Mouse (Mus musculus): ENCODE measurements around the gene Thap3.

The Thap3 gene

GRCm38 (mm10) chr4:152013036-152013813 lies 24.4 kb upstream of the Thap3 start:
- POLR2A ChIA-PET: interaction anchor here in 2 of 4 experiments (1.0 to 6.5 kb wide), 6 partner anchors 8 to 39 kb away, joined by 3 to 79 read pairs (median 4); partner anchors contain the start of gene Zbtb48 (in 2 of the 2)
- CTCF ChIA-PET: interaction anchor here in 1 of 4 experiments (1.2 kb wide), 1 partner anchor 40 kb away, joined by 3 read pairs; no protein-coding TSS in a partner anchor

GRCm38 (mm10) chr4:152012109-152012508 lies 23.3 kb upstream of the Thap3 start:
- ChIA-PET POLR2A (interaction anchor here in 3 of 4 experiments (1.0 to 6.7 kb wide), 9 partner anchors 8 to 31 kb away, joined by 3 to 79 read pairs (median 4); partner anchors contain the start of genes Phf13 (in 2 of the 3) and Zbtb48 (in 2 of the 3)), CTCF (no interaction called here)

GRCm38 (mm10) chr4:152011171-152011760 lies 22.5 kb upstream of the Thap3 start:
- POLR2A ChIA-PET: interaction anchor here in 3 of 4 experiments (0.6 to 7.9 kb wide), 16 partner anchors 9 to 119 kb away, joined by 3 to 79 read pairs (median 5); partner anchors contain the start of genes Phf13 (in 3 of the 3) and Zbtb48 (in 3 of the 3)
- CTCF ChIA-PET: interaction anchor here in 2 of 4 experiments (0.5 to 1.5 kb wide), 4 partner anchors 31 to 125 kb away, joined by 3 to 14 read pairs (median 3); no protein-coding TSS in a partner anchor

- POLR2A ChIA-PET: interaction anchor here in 3 of 4 experiments (0.6 to 7.9 kb wide), 15 partner anchors 10 to 120 kb away, joined by 3 to 79 read pairs (median 7); partner anchors contain the start of genes Zbtb48 (in 3 of the 3) and Phf13 (in 2 of the 3)
- CTCF ChIA-PET: interaction anchor here in 2 of 4 experiments (0.7 to 1.5 kb wide), 3 partner anchors 30 to 38 kb away, joined by 3 read pairs; no protein-coding TSS in a partner anchor
These were observed 21.9 kb upstream of the Thap3 start for GRCm38 (mm10) chr4:152010707-152011134.

- ChIA-PET POLR2A (interaction anchor here (0.6 to 7.9 kb wide), 33 partner anchors 9 to 326 kb away, joined by 3 to 79 read pairs (median 5); partner anchors contain the start of genes Zbtb48 (in 3 of the 4), Nol9 (in 2 of the 4), Phf13 (in 2 of the 4) and Tas1r1 (in 2 of the 4)), CTCF (interaction anchor here in 3 of 4 experiments (0.5 to 2.2 kb wide), 11 partner anchors 9 to 1927 kb away, joined by 3 to 10 read pairs (median 3); partner anchors contain the start of genes Dnajc11 (in 1 of the 3), Nol9 (in 1 of the 3), Tas1r1 (in 1 of the 3) and Zbtb48 (in 1 of the 3))
These were observed 21.4 kb upstream of the Thap3 start for GRCm38 (mm10) chr4:152010091-152010706.

- ChIA-PET POLR2A (interaction anchor here (0.6 to 7.9 kb wide), 68 partner anchors 8 to 468 kb away, joined by 3 to 79 read pairs (median 4); partner anchors contain the start of genes Phf13 (in 3 of the 4), Thap3 (in 3 of the 4), Zbtb48 (in 3 of the 4) and Nol9 (in 2 of the 4)), CTCF (interaction anchor here in 3 of 4 experiments (0.5 to 4.0 kb wide), 24 partner anchors 9 to 1926 kb away, joined by 3 to 17 read pairs (median 3); partner anchors contain the start of genes Nol9 (in 2 of the 3), Phf13 (in 2 of the 3), Tas1r1 (in 2 of the 3) and Camta1 (in 1 of the 3))
These were observed 20.6 kb upstream of the Thap3 start for GRCm38 (mm10) chr4:152009076-152010051.

- CTCF ChIA-PET: interaction anchor here (0.6 to 4.0 kb wide), 21 partner anchors 9 to 147 kb away, joined by 3 to 17 read pairs (median 4); partner anchors contain the start of genes Nol9 (in 2 of the 4), Phf13 (in 2 of the 4), Tas1r1 (in 2 of the 4) and Camta1 (in 1 of the 4)
These were observed 19.9 kb upstream of the Thap3 start, which contains the start of gene Klhl21 for GRCm38 (mm10) chr4:152008622-152009075. TSS of gene Klhl21 (plus strand) at chr4:152008803.

GRCm38 (mm10) chr4:152008148-152008500 lies 19.3 kb upstream of the Thap3 start:
- CTCF ChIA-PET: interaction anchor here (0.6 to 4.0 kb wide), 18 partner anchors 12 to 132 kb away, joined by 3 to 17 read pairs (median 4); partner anchors contain the start of genes Nol9 (in 2 of the 4), Tas1r1 (in 2 of the 4), Phf13 (in 1 of the 4) and Zbtb48 (in 1 of the 4)

More at GRCm38 (mm10) chr4:152008622-152009075, 19.9 kb upstream of the Thap3 start, which contains the start of gene Klhl21:
- POLR2A ChIA-PET: interaction anchor here (0.5 to 7.9 kb wide), 64 partner anchors 9 to 900 kb away, joined by 3 to 79 read pairs (median 4); partner anchors contain the start of genes Phf13 (in 3 of the 4), Thap3 (in 3 of the 4), Zbtb48 (in 3 of the 4) and Nol9 (in 2 of the 4)

GRCm38 (mm10) chr4:152007481-152008147 lies 18.8 kb upstream of the Thap3 start:
- ChIA-PET POLR2A (interaction anchor here in 3 of 4 experiments (0.7 to 7.9 kb wide), 37 partner anchors 8 to 146 kb away, joined by 3 to 79 read pairs (median 7); partner anchors contain the start of genes Phf13 (in 3 of the 3), Zbtb48 (in 3 of the 3), Thap3 (in 2 of the 3) and Camta1 (in 1 of the 3)), CTCF (interaction anchor here in 3 of 4 experiments (0.6 to 4.0 kb wide), 11 partner anchors 11 to 130 kb away, joined by 3 to 17 read pairs (median 4); partner anchors contain the start of genes Nol9 (in 2 of the 3), Tas1r1 (in 2 of the 3) and Phf13 (in 1 of the 3))

More at GRCm38 (mm10) chr4:152008148-152008500, 19.3 kb upstream of the Thap3 start:
- POLR2A ChIA-PET: interaction anchor here (0.5 to 7.9 kb wide), 57 partner anchors 9 to 899 kb away, joined by 3 to 79 read pairs (median 4); partner anchors contain the start of genes Phf13 (in 3 of the 4), Thap3 (in 3 of the 4), Zbtb48 (in 3 of the 4) and Nol9 (in 2 of the 4)

GRCm38 (mm10) chr4:152006812-152007211 lies 18.0 kb upstream of the Thap3 start:
- CTCF ChIA-PET: interaction anchor here in 3 of 4 experiments (0.6 to 4.0 kb wide), 13 partner anchors 10 to 147 kb away, joined by 3 to 17 read pairs (median 4); partner anchors contain the start of genes Phf13 (in 2 of the 3) and Thap3 (in 1 of the 3)
- POLR2A ChIA-PET: interaction anchor here in 3 of 4 experiments (0.6 to 7.9 kb wide), 18 partner anchors 9 to 602 kb away, joined by 3 to 79 read pairs (median 10); partner anchors contain the start of genes Phf13 (in 3 of the 3), Thap3 (in 2 of the 3), Nol9 (in 1 of the 3) and Tas1r1 (in 1 of the 3)

- ChIA-PET POLR2A (interaction anchor here in 2 of 4 experiments (0.8 to 7.9 kb wide), 11 partner anchors 10 to 25 kb away, joined by 3 to 78 read pairs (median 9); partner anchors contain the start of genes Phf13 (in 2 of the 2), Thap3 (in 2 of the 2) and Zbtb48 (in 1 of the 2)), CTCF (interaction anchor here (0.8 to 4.0 kb wide), 17 partner anchors 10 to 148 kb away, joined by 3 to 17 read pairs (median 3); partner anchors contain the start of genes Phf13 (in 3 of the 4), Camta1 (in 1 of the 4) and Thap3 (in 1 of the 4))
These were observed 17.3 kb upstream of the Thap3 start for GRCm38 (mm10) chr4:152006137-152006536.

- ChIA-PET CTCF (interaction anchor here in 1 of 4 experiments (0.6 kb wide), 2 partner anchors 58 to 190 kb away, joined by 3 read pairs; no protein-coding TSS in a partner anchor), POLR2A (interaction anchor here in 1 of 4 experiments (0.6 kb wide), 1 partner anchor 12 kb away, joined by 3 read pairs; no protein-coding TSS in a partner anchor)
These were observed 13.3 kb upstream of the Thap3 start for GRCm38 (mm10) chr4:152002063-152002462.

GRCm38 (mm10) chr4:152001335-152001734 lies 12.5 kb upstream of the Thap3 start:
- POLR2A ChIA-PET: no interaction called here
- CTCF ChIA-PET: interaction anchor here in 2 of 4 experiments (0.6 to 1.8 kb wide), 3 partner anchors 12 to 212 kb away, joined by 3 to 19 read pairs (median 5); partner anchors contain the start of gene Thap3 (in 1 of the 2)

GRCm38 (mm10) chr4:152000906-152001305 lies 12.1 kb upstream of the Thap3 start:
- ChIA-PET CTCF (interaction anchor here in 2 of 4 experiments (0.6 to 1.8 kb wide), 2 partner anchors 12 to 211 kb away, joined by 3 to 5 read pairs; partner anchors contain the start of gene Thap3 (in 1 of the 2)), POLR2A (interaction anchor here in 2 of 4 experiments (0.6 to 3.3 kb wide), 4 partner anchors 8 to 340 kb away, joined by 3 to 17 read pairs (median 8); partner anchors contain the start of gene Klhl21 (in 2 of the 2))

All from embryonic stem cell, embryonic (primary cell).